Mouse (Mus musculus) midbrain, postnatal 0 days (tissue): ENCODE measurements around the gene Arg2. TPM values are rescaled to one million over a fixed set of nuclear protein-coding genes. Genes with fewer than 3 reads are reported as not detected.

ENCODE experiments used
- ATAC-seq: fragments of 200-750 bp; cut with Nextera tagmentation; 2 replicates; pipeline ENCODE4 v1.8.0; 2017; ENCODE audit warnings: moderate number of reproducible peaks, mild to moderate bottlenecking, moderate TSS enrichment, moderate library complexity; ENCODE audit not compliant: low FRiP score
- DNase-seq: peaks from one replicate; pipeline ENCODE4 v3.0.0-alpha.2; 2015; ENCODE audit warnings: low spot score
- H3K27ac ChIP-seq: fragments of 300-500 bp; sonication (generic); 2 replicates; pipeline ENCODE4 v1.5.1; 2014; ENCODE audit warnings: low read depth, mild to moderate bottlenecking, low read length, mixed read lengths
- H3K27me3 ChIP-seq: fragments of 300-500 bp; sonication (generic); 2 replicates; pipeline ENCODE4 v1.6.1; 2014; ENCODE audit warnings: low read length, control low read depth, mixed read lengths; ENCODE audit not compliant: insufficient read depth
- H3K36me3 ChIP-seq: fragments of 300-500 bp; sonication (generic); 2 replicates; pipeline ENCODE4 v1.6.1; 2014; ENCODE audit warnings: low read length, control low read depth, mixed read lengths; ENCODE audit not compliant: insufficient read depth
- H3K4me1 ChIP-seq: fragments of 300-500 bp; sonication (generic); 2 replicates; pipeline ENCODE4 v1.6.1; 2014; ENCODE audit warnings: mild to moderate bottlenecking, control low read depth, antibody characterized with exemption, low read length, mixed read lengths; ENCODE audit not compliant: insufficient read depth
- H3K4me2 ChIP-seq: fragments of 300-500 bp; sonication (generic); 2 replicates; pipeline ENCODE4 v1.6.1; 2014; ENCODE audit warnings: low read depth, mild to moderate bottlenecking, low read length, mixed read lengths; ENCODE audit not compliant: poor library complexity, severe bottlenecking
- H3K4me3 ChIP-seq: fragments of 300-500 bp; sonication (generic); 2 replicates; pipeline ENCODE4 v1.5.1; 2014; ENCODE audit warnings: low read depth, mild to moderate bottlenecking, low read length, moderate library complexity
- H3K9ac ChIP-seq: fragments of 300-500 bp; sonication (generic); replicated peaks from 2 replicates; pipeline ENCODE4 v1.6.1; 2014; ENCODE audit warnings: mild to moderate bottlenecking, low read length, moderate library complexity, mixed read lengths; ENCODE audit not compliant: poor library complexity, severe bottlenecking
- H3K9me3 ChIP-seq: fragments of 300-500 bp; sonication (generic); 2 replicates; pipeline ENCODE4 v1.6.1; 2016; ENCODE audit warnings: low read length, control low read depth
- CTCF ChIP-seq: IDR thresholded peaks from 2 replicates; pipeline ENCODE4 v1.5.1; 2016; ENCODE audit warnings: antibody characterized with exemption, mild to moderate bottlenecking
- WGBS: fragments of 180-500 bp; shearing (Covaris S2); extraction: QIAGEN DNeasy Blood & Tissue Kit; methylation state at CpG from one replicate; pipeline ENCODE4 v1.1.7; 2014; 5-methylcytosine and 5-hydroxymethylcytosine counted together
- polyA plus RNA-seq: library from polyadenylated mRNA; unstranded; fragments of >200 nt; fragmentation: Nextera tagmentation; extraction: Ambion mirVana; gene quantifications from 2 replicates; pipeline ENCODE4 v1.2.1, GENCODE M21; 2015
- total RNA-seq: library from RNA; depleted of rRNA; stranded (reverse); fragments of >200 nt; gene quantifications from 2 replicates; pipeline ENCODE4 v1.2.3, GENCODE M21; 2014

The Arg2 gene
- total and polyA plus RNA-seq, 2 experiments from 2014 or later, result 16.5 to 22.5 TPM

- no peaks in the 10 kb centered on the region for H3K36me3 ChIP-seq
- DNase-seq (no peak), ATAC-seq (no peak)
- H3K4me1 ChIP-seq, result no peaks in the 10 kb centered on the region
- no peak overlapping the region for H3K4me3 ChIP-seq
- H3K4me2 ChIP-seq, result no peak overlapping the region
- H3K9me3 ChIP-seq, result no peaks in the 10 kb centered on the region
- H3K9ac ChIP-seq, result no peak overlapping the region
- no peak for TF ChIP-seq CTCF
- WGBS, result 42% methylated on average over 8 of the region's 8 CpGs
- H3K27ac ChIP-seq, result no peak overlapping the region
- no peaks in the 10 kb centered on the region for H3K27me3 ChIP-seq
These were observed 4.1 kb downstream of the Arg2 start for GRCm38 (mm10) chr12:79134676-79135075.

GRCm38 (mm10) chr12:79135105-79135504 lies 4.5 kb downstream of the Arg2 start:
- no peaks in the 10 kb centered on the region for H3K9me3 ChIP-seq
- H3K4me3 ChIP-seq, result no peak overlapping the region
- H3K9ac ChIP-seq, result no peak overlapping the region
- no peak for TF ChIP-seq CTCF
- 39% methylated on average over 4 of the region's 4 CpGs for whole genome bisulfite sequencing
- no peak overlapping the region for H3K27ac ChIP-seq
- DNase-seq (no peak), ATAC-seq (no peak)
- H3K4me1 ChIP-seq, result no peaks in the 10 kb centered on the region
- no peaks in the 10 kb centered on the region for H3K27me3 ChIP-seq
- no peak overlapping the region for H3K4me2 ChIP-seq
- H3K36me3 ChIP-seq, result no peaks in the 10 kb centered on the region

- Histone ChIP-seq H3K9ac (no peak overlapping the region), H3K4me3 (no peak overlapping the region), H3K27me3 (no peaks in the 10 kb centered on the region), H3K36me3 (no peaks in the 10 kb centered on the region), H3K27ac (no peak overlapping the region), H3K9me3 (no peaks in the 10 kb centered on the region), H3K4me1 (no peaks in the 10 kb centered on the region), H3K4me2 (no peak overlapping the region)
- WGBS, result 69% methylated on average over 7 of the region's 7 CpGs
- no peak for TF ChIP-seq CTCF
- no peak for ATAC-seq
- DNase-seq, result no peak
These were observed 6.4 kb downstream of the Arg2 start for GRCm38 (mm10) chr12:79136949-79137348.

GRCm38 (mm10) chr12:79138999-79139398 lies 8.4 kb downstream of the Arg2 start:
- ATAC-seq, result no peak
- DNase-seq, result no peak
- Histone ChIP-seq H3K27me3 (no peaks in the 10 kb centered on the region), H3K9me3 (no peaks in the 10 kb centered on the region), H3K4me3 (no peak overlapping the region), H3K9ac (no peak overlapping the region), H3K4me2 (no peak overlapping the region), H3K4me1 (no peaks in the 10 kb centered on the region), H3K36me3 (no peaks in the 10 kb centered on the region), H3K27ac (no peak overlapping the region)
- no peak for TF ChIP-seq CTCF

- Histone ChIP-seq H3K27me3 (no peaks in the 10 kb centered on the region), H3K4me3 (no peak overlapping the region), H3K4me2 (no peak overlapping the region), H3K36me3 (no peaks in the 10 kb centered on the region), H3K9me3 (no peaks in the 10 kb centered on the region), H3K27ac (no peak overlapping the region), H3K9ac (no peak overlapping the region), H3K4me1 (no peaks in the 10 kb centered on the region)
- ATAC-seq, result no peak
- WGBS, result 62% methylated on average over 1 of the region's 1 CpGs
- no peak for DNase-seq
- TF ChIP-seq CTCF, result no peak
These were observed 8.8 kb downstream of the Arg2 start for GRCm38 (mm10) chr12:79139417-79139816.

- DNase-seq (no peak), ATAC-seq (no peak)
- 86% methylated on average over 2 of the region's 2 CpGs for WGBS
- no peak for TF ChIP-seq CTCF
- Histone ChIP-seq H3K27me3 (no peaks in the 10 kb centered on the region), H3K9me3 (no peaks in the 10 kb centered on the region), H3K4me3 (no peak overlapping the region), H3K9ac (no peak overlapping the region), H3K4me2 (no peak overlapping the region), H3K27ac (no peak overlapping the region), H3K36me3 (no peaks in the 10 kb centered on the region), H3K4me1 (no peaks in the 10 kb centered on the region)
These were observed 10.2 kb downstream of the Arg2 start for GRCm38 (mm10) chr12:79140811-79141210.

- Histone ChIP-seq H3K4me2 (no peak overlapping the region), H3K27ac (no peak overlapping the region), H3K4me1 (no peaks in the 10 kb centered on the region), H3K27me3 (no peaks in the 10 kb centered on the region), H3K9ac (no peak overlapping the region), H3K9me3 (no peaks in the 10 kb centered on the region), H3K4me3 (no peak overlapping the region), H3K36me3 (no peaks in the 10 kb centered on the region)
- no peak for DNase-seq
- ATAC-seq, result no peak
- no peak for TF ChIP-seq CTCF
These were observed 10.8 kb downstream of the Arg2 start for GRCm38 (mm10) chr12:79141384-79141783.
